Mouse (Mus musculus): Measurements from ENCODE around the gene Gm20877.
"Not testable (repeated sequence)": the region's sequence is repeated elsewhere in the genome, so short reads cannot be mapped to it uniquely, and the experiment has no call there.

The Gm20877 gene

DNA sequence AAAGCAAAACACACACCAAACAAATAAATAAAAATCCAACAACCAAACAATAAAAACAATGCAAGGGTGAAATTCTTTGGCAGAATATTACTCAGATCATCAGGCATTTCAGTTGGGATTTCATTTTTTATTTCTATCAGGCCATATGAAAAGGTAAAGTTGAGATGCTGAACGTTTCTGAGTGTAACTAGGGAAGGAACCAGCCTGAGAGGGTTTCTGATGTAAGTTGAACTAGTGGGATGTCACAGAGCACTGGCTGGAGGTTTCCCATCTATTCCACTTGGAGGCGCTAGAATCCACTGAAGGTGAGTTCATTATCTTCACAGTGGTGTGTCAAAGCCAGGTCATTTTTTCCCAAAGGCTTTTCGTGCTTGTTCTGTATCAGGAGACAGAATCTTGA is at the start of gene Gm20877:
Gene Gm20877, plus strand, starts transcription at position 301 of the 400 bp plus-strand sequence.
- not testable (repeated sequence) for DNase-seq

Measured in thymus, postnatal 36 days (tissue).